Mouse (Mus musculus) lung, embryonic 15.5 days (tissue): Measurements from ENCODE around the gene Gm10334. TPM values are rescaled to one million over a fixed set of nuclear protein-coding genes. Genes with fewer than 3 reads are reported as not detected.
"Not testable (repeated sequence)": the region's sequence is repeated elsewhere in the genome, so short reads cannot be mapped to it uniquely, and the experiment has no call there.

Experiments
- ATAC-seq: fragments of 200-750 bp; cut with Nextera tagmentation; 2 replicates; pipeline ENCODE4 v1.8.0; 2017; ENCODE audit warnings: moderate number of reproducible peaks, borderline replicate concordance; ENCODE audit not compliant: low FRiP score, low TSS enrichment; ENCODE audit errors: extremely low read depth
- H3K27ac ChIP-seq: fragments of 300-500 bp; sonication (generic); 2 replicates; pipeline ENCODE4 v1.5.1; 2015; ENCODE audit warnings: moderate library complexity, mild to moderate bottlenecking, inconsistent platforms
- H3K27me3 ChIP-seq: fragments of 300-500 bp; sonication (generic); 2 replicates; pipeline ENCODE4 v1.6.1; 2015; ENCODE audit warnings: inconsistent platforms
- H3K36me3 ChIP-seq: fragments of 300-500 bp; sonication (generic); 2 replicates; pipeline ENCODE4 v1.6.1; 2015; ENCODE audit warnings: inconsistent platforms
- H3K4me1 ChIP-seq: fragments of 300-500 bp; sonication (generic); 2 replicates; pipeline ENCODE4 v1.6.1; 2015; ENCODE audit warnings: inconsistent platforms
- H3K4me2 ChIP-seq: fragments of 300-500 bp; sonication (generic); 2 replicates; pipeline ENCODE4 v1.6.1; 2015; ENCODE audit warnings: inconsistent platforms, mild to moderate bottlenecking, moderate library complexity
- H3K4me3 ChIP-seq: fragments of 300-500 bp; sonication (generic); 2 replicates; pipeline ENCODE4 v1.5.1; 2015; ENCODE audit warnings: mild to moderate bottlenecking, inconsistent platforms
- H3K9ac ChIP-seq: fragments of 300-500 bp; sonication (generic); 2 replicates; pipeline ENCODE4 v1.6.1; 2015; ENCODE audit warnings: inconsistent platforms
- H3K9me3 ChIP-seq: fragments of 300-500 bp; sonication (generic); 2 replicates; pipeline ENCODE4 v1.6.1; 2016; ENCODE audit warnings: inconsistent platforms
- WGBS: fragments of 180-500 bp; shearing (Covaris S2); methylation state at CpG from one replicate; pipeline ENCODE4 v1.1.7; 2015; 5-methylcytosine and 5-hydroxymethylcytosine counted together
- polyA plus RNA-seq: library from polyadenylated mRNA; unstranded; fragments of >200 nt; fragmentation: Nextera tagmentation; extraction: Ambion mirVana; gene quantifications from 2 replicates; pipeline ENCODE4 v1.2.1, GENCODE M21; 2015

The Gm10334 gene
- 0.29 TPM in 1 of 2 replicates, not detected in the other for polyA plus RNA-seq

- not testable (repeated sequence) for H3K9ac ChIP-seq, H3K27ac ChIP-seq, H3K4me2 ChIP-seq, H3K9me3 ChIP-seq, H3K27me3 ChIP-seq, ATAC-seq, H3K4me1 ChIP-seq, H3K36me3 ChIP-seq, H3K4me3 ChIP-seq
These were observed at the start of gene Gm10334 for GRCm38 (mm10) chr6:41446045-41446444. Gene Gm10334 (minus strand): TSS chr6:41446145.

- H3K4me2 ChIP-seq, H3K9ac ChIP-seq, H3K27ac ChIP-seq, H3K4me3 ChIP-seq, H3K36me3 ChIP-seq, H3K27me3 ChIP-seq, ATAC-seq, H3K4me1 ChIP-seq, H3K9me3 ChIP-seq: not testable (repeated sequence)
These were observed 12.7 kb upstream of the Gm10334 start, which contains the start of gene Prss1 for GRCm38 (mm10) chr6:41458632-41459031. Gene Prss1 (plus strand): TSS chr6:41458932.

- H3K4me3 ChIP-seq, H3K4me1 ChIP-seq, H3K9me3 ChIP-seq, H3K27ac ChIP-seq, ATAC-seq, H3K4me2 ChIP-seq, H3K9ac ChIP-seq, H3K36me3 ChIP-seq, H3K27me3 ChIP-seq: not testable (repeated sequence)
- 85% methylated on average over 2 of the region's 2 CpGs for WGBS
These were observed 3.7 kb downstream of the Gm10334 start for GRCm38 (mm10) chr6:41442261-41442660.

Other genes starting within 250 kb of the Gm10334 start
- gene Try4, start 143.9 kb downstream of the Gm10334 start, polyA plus RNA-seq, result 0.23 TPM in 1 of 2 replicates, not detected in the other
- gene Try5, start 129.3 kb downstream of the Gm10334 start, polyA plus RNA-seq, result 0.33 TPM in 1 of 2 replicates, not detected in the other
- 1.2 TPM in 1 of 2 replicates, not detected in the other for gene Try10, start 92.0 kb downstream of the Gm10334 start, polyA plus RNA-seq
- 0.76 TPM in 1 of 2 replicates, not detected in the other for gene Prss3, start 68.5 kb downstream of the Gm10334 start, polyA plus RNA-seq
- 0.50 TPM in 1 of 2 replicates, not detected in the other for gene Gm5771, start 53.8 kb downstream of the Gm10334 start, polyA plus RNA-seq
- 2.0 TPM in 1 of 2 replicates, not detected in the other for gene Prss1, start 12.8 kb upstream of the Gm10334 start, polyA plus RNA-seq
- gene Prss2, start 75.6 kb upstream of the Gm10334 start, polyA plus RNA-seq, result 0.54 TPM in 1 of 2 replicates, not detected in the other
- 10.4 and 14.5 TPM in 2 replicates for gene Ephb6, start 159.3 kb upstream of the Gm10334 start, polyA plus RNA-seq
- gene Trpv6, start 190.3 kb upstream of the Gm10334 start, polyA plus RNA-seq, result 1.8 and 2.3 TPM in 2 replicates
- gene Trpv5, start 234.6 kb upstream of the Gm10334 start, polyA plus RNA-seq, result not detected in 2 replicates
- gene Llcfc1, start 238.3 kb upstream of the Gm10334 start, polyA plus RNA-seq, result not detected in 2 replicates